Mouse (Mus musculus): Measurements from ENCODE around the gene Ptk6. TPM values are rescaled to one million over a fixed set of nuclear protein-coding genes. Genes with fewer than 3 reads are reported as not detected.
A peak's percentile ranks its signal among the peaks of the same experiment; 100 is the strongest.

The Ptk6 gene
- polyA plus RNA-seq (2014; fragmentation: Nextera tagmentation; extraction: Ambion mirVana), result not detected in 2 replicates

DNA sequence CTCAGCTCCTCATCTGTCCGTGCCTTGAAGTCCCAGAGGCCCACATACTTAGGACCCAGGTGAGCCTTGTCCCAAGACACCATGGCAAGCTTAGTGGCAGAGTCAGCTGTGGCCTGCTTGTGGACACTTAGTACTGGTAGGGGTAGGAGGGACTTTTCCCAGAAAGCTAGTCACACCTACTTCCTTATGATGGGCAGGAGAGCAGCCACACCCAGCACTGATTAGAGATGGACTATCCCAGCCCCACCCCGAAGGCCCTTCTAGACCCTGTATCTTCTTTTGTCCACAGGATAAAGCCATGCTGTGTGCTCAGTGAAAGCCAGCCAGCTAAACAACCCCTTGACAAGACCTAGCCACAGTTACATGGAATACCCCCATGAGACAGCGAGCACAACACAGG, at the start of gene Ptk6:
Gene Ptk6, minus strand, starts transcription at position 368 of the 400 bp plus-strand sequence.
- H3K27ac ChIP-seq (ENCODE audit: low read depth, low read length), result no peak within 1 kb of the TSS
- no peak within 1 kb of the TSS for H3K9ac ChIP-seq (ENCODE audit: low read depth, low read length)
- 79% methylated on average over 3 of the region's 3 CpGs for WGBS
- H3K9me3 ChIP-seq (ENCODE audit: control insufficient read depth, low read length), result no peaks in the 10 kb centered on the region
- DNase-seq (ENCODE audit: low spot score) (no peak), ATAC-seq (replicated peaks; ENCODE audit: low FRiP score) (no peak)
- H3K4me3 ChIP-seq (ENCODE audit: low read depth, low read length), result no peak within 1 kb of the TSS
- no peak within 1 kb of the TSS for H3K4me2 ChIP-seq
- peaks cover 4% of the 10 kb centered on the region for H3K27me3 ChIP-seq (replicated peaks; ENCODE audit: control insufficient read depth, insufficient read depth, low read length)
- H3K36me3 ChIP-seq (ENCODE audit: control insufficient read depth, insufficient read depth, low read length), result no peaks in the 10 kb centered on the region
- H3K4me1 ChIP-seq (replicated peaks; ENCODE audit: control insufficient read depth, insufficient read depth, low read length), result peaks cover 9% of the 10 kb centered on the region

DNA sequence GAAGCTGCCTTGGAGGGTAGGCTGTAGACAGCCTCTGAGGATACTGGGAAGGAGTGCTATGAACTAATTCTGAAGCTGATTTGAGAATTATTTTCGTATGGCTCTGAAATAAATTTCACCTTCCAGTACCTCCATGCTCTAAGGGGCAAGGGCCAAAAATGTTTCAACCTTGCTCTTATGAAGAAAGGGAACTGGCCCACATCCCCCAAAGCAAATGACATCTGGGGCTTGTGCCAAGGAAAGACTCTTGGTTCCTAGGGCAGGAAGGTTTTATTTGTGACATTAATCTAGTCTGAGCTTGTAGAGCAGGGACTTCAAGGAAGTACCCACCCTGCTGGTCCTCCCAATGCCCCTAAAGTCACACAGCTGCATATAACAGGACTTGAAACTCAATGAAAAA, 49.3 kb upstream of the Ptk6 start:
- no peak overlapping the region for H3K4me2 ChIP-seq
- H3K9ac ChIP-seq (ENCODE audit: low read depth, low read length), result no peak overlapping the region
- H3K9me3 ChIP-seq (ENCODE audit: control insufficient read depth, low read length), result no peaks in the 10 kb centered on the region
- DNase-seq (ENCODE audit: low spot score) (no peak), ATAC-seq (replicated peaks; ENCODE audit: low FRiP score) (no peak)
- H3K27ac ChIP-seq (ENCODE audit: low read depth, low read length), result no peak overlapping the region
- H3K4me1 ChIP-seq (replicated peaks; ENCODE audit: control insufficient read depth, insufficient read depth, low read length), result no peaks in the 10 kb centered on the region
- peaks cover 29% of the 10 kb centered on the region for H3K36me3 ChIP-seq (ENCODE audit: control insufficient read depth, insufficient read depth, low read length)
- H3K4me3 ChIP-seq (ENCODE audit: low read depth, low read length), result no peak overlapping the region
- H3K27me3 ChIP-seq (replicated peaks; ENCODE audit: control insufficient read depth, insufficient read depth, low read length), result no peaks in the 10 kb centered on the region
- 86% methylated on average over 1 of the region's 1 CpGs for WGBS

DNA sequence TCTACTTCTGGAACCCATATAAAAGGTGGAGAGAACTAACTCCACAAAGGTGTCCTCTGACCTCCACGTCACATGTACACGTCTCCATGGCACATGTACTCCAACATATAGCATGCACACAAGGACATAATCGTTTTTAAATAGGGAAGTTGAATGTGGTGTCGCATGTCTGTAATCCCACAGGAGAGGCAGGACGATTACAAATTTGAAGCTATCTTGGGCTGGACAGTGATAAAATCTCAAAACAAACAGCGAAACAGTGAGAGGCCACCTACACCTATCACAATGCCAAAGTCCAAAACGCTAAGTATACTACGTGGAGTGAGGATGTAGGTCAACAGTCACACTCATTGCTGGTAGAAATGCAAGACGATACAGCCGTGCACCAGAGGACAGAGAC, 46.6 kb upstream of the Ptk6 start:
- Histone ChIP-seq H3K36me3 (ENCODE audit: control insufficient read depth, insufficient read depth, low read length) (peaks cover 16% of the 10 kb centered on the region), H3K27ac (ENCODE audit: low read depth, low read length) (no peak overlapping the region), H3K27me3 (replicated peaks; ENCODE audit: control insufficient read depth, insufficient read depth, low read length) (no peaks in the 10 kb centered on the region), H3K9me3 (ENCODE audit: control insufficient read depth, low read length) (no peaks in the 10 kb centered on the region), H3K4me1 (replicated peaks; ENCODE audit: control insufficient read depth, insufficient read depth, low read length) (no peaks in the 10 kb centered on the region), H3K9ac (ENCODE audit: low read depth, low read length) (no peak overlapping the region), H3K4me2 (0 out of 2 replicates have a peak overlapping the region, but pooled peaks have one; percentile 4), H3K4me3 (ENCODE audit: low read depth, low read length) (no peak overlapping the region)
- no peak for DNase-seq (ENCODE audit: low spot score)
- WGBS, result 74% methylated on average over 10 of the region's 10 CpGs
- ATAC-seq (replicated peaks; ENCODE audit: low FRiP score), result 0 out of 2 replicates have a peak, but pooled peaks have one; percentile 29

DNA sequence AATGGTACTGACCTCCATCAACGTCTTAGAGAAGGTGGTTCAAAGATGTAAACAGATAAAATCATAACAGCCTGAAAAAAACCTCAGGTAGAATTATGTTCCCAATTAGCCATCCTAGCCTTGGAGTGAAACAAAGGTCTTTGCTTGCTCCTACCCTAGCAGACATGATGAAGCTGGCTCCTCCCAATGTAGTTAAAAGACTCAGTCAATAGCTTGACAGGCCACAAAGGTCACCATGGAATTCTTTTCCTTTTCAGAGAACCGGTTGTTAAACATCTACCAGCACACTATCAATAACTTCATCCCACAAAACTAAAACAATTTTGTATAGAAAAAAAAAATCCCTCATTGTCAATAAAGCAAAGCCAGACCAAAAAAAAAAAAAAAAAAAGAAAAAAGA, 42.4 kb upstream of the Ptk6 start:
- Histone ChIP-seq H3K27me3 (replicated peaks; ENCODE audit: control insufficient read depth, insufficient read depth, low read length) (no peaks in the 10 kb centered on the region), H3K9me3 (ENCODE audit: control insufficient read depth, low read length) (no peaks in the 10 kb centered on the region), H3K27ac (ENCODE audit: low read depth, low read length) (no peak overlapping the region), H3K4me3 (ENCODE audit: low read depth, low read length) (no peak overlapping the region), H3K36me3 (ENCODE audit: control insufficient read depth, insufficient read depth, low read length) (no peaks in the 10 kb centered on the region), H3K9ac (ENCODE audit: low read depth, low read length) (no peak overlapping the region), H3K4me1 (replicated peaks; ENCODE audit: control insufficient read depth, insufficient read depth, low read length) (peaks cover 9% of the 10 kb centered on the region), H3K4me2 (no peak overlapping the region)
- ATAC-seq (replicated peaks; ENCODE audit: low FRiP score) (no peak), DNase-seq (ENCODE audit: low spot score) (no peak)
- 35% methylated on average over 2 of the region's 2 CpGs for WGBS

DNA sequence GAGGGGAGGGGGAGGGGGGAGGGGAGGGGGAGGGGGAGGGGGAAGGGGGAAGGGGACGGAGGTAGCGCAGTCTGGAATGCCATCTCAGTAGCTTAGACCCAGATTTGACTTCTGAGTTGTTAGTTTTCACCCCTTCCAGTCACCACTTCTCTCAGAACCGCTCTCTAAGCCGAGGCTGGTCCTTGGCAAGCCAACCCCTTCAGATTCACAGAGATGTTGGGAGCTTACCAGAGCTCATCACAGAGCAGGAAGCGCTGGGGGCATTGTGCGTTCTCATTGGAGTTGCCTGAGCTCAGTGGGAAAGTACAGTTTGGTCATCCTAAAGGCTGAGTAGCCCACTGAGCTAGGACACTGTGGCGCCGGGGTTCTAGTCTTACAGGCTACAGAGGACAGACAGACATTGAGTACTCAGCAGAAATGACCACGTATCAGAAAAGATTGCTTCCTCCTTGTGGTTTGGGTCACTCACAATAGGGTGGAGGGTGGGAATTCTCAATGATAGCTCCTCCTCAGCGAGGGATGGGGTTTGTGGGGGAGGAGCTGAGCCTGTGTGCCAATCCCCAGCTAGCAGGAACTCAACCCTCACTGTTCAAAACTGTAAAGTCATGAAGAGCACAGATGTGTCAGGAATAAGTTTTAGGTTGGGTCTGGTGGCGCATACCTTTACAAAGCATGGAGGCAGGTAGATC, 41.3 kb upstream of the Ptk6 start:
- no peaks in the 10 kb centered on the region for H3K9me3 ChIP-seq (ENCODE audit: control insufficient read depth, low read length)
- DNase-seq (ENCODE audit: low spot score) (no peak), ATAC-seq (replicated peaks; ENCODE audit: low FRiP score) (peak; percentile 46; the same call in 1 of the 2 replicates)
- H3K36me3 ChIP-seq (ENCODE audit: control insufficient read depth, insufficient read depth, low read length), result no peaks in the 10 kb centered on the region
- no peak overlapping the region; the same call in 1 of the 2 replicates for H3K9ac ChIP-seq (ENCODE audit: low read depth, low read length)
- H3K4me2 ChIP-seq, result peak overlapping the region; percentile 43
- 0 out of 2 replicates have a peak overlapping the region, but pooled peaks have one; percentile 25 for H3K27ac ChIP-seq (ENCODE audit: low read depth, low read length)
- H3K4me1 ChIP-seq (replicated peaks; ENCODE audit: control insufficient read depth, insufficient read depth, low read length), result peaks cover 9% of the 10 kb centered on the region
- 21% methylated on average over 11 of the region's 11 CpGs for WGBS
- H3K4me3 ChIP-seq (ENCODE audit: low read depth, low read length), result 0 out of 2 replicates have a peak overlapping the region, but pooled peaks have one; percentile 17
- H3K27me3 ChIP-seq (replicated peaks; ENCODE audit: control insufficient read depth, insufficient read depth, low read length), result no peaks in the 10 kb centered on the region

GRCm38 (mm10) chr2:181242314-181242665, 39.7 kb upstream of the Ptk6 start:
- peak overlapping the region; percentile 69 for H3K4me3 ChIP-seq (ENCODE audit: low read depth, low read length)
- H3K9ac ChIP-seq (ENCODE audit: low read depth, low read length), result peak overlapping the region; percentile 80; the same call in 1 of the 2 replicates
- no peak overlapping the region for H3K27ac ChIP-seq (ENCODE audit: low read depth, low read length)
- no peaks in the 10 kb centered on the region for H3K27me3 ChIP-seq (replicated peaks; ENCODE audit: control insufficient read depth, insufficient read depth, low read length)
- no peaks in the 10 kb centered on the region for H3K36me3 ChIP-seq (ENCODE audit: control insufficient read depth, insufficient read depth, low read length)
- peaks cover 9% of the 10 kb centered on the region for H3K4me1 ChIP-seq (replicated peaks; ENCODE audit: control insufficient read depth, insufficient read depth, low read length)
- peak; percentile 15; the same call in 1 of the 2 replicates for ATAC-seq (replicated peaks; ENCODE audit: low FRiP score)
- no peaks in the 10 kb centered on the region for H3K9me3 ChIP-seq (ENCODE audit: control insufficient read depth, low read length)
- H3K4me2 ChIP-seq, result peak overlapping the region; percentile 81
- no peak for DNase-seq (ENCODE audit: low spot score)
- 62% methylated on average over 3 of the region's 3 CpGs for WGBS

- WGBS, result 9% methylated on average over 16 of the region's 16 CpGs
- Histone ChIP-seq H3K36me3 (ENCODE audit: control insufficient read depth, insufficient read depth, low read length) (no peaks in the 10 kb centered on the region), H3K4me3 (ENCODE audit: low read depth, low read length) (peak within 1 kb of the TSS; percentile 69), H3K27ac (ENCODE audit: low read depth, low read length) (no peak within 1 kb of the TSS), H3K4me2 (peak within 1 kb of the TSS; percentile 81), H3K4me1 (replicated peaks; ENCODE audit: control insufficient read depth, insufficient read depth, low read length) (peaks cover 9% of the 10 kb centered on the region), H3K27me3 (replicated peaks; ENCODE audit: control insufficient read depth, insufficient read depth, low read length) (no peaks in the 10 kb centered on the region), H3K9ac (ENCODE audit: low read depth, low read length) (peak within 1 kb of the TSS; percentile 80), H3K9me3 (ENCODE audit: control insufficient read depth, low read length) (no peaks in the 10 kb centered on the region)
- ATAC-seq (replicated peaks; ENCODE audit: low FRiP score) (peak; percentile 83), DNase-seq (ENCODE audit: low spot score) (peak; percentile 64)
Observed at GRCm38 (mm10) chr2:181241602-181242313, 39.2 kb upstream of the Ptk6 start, which contains the start of gene Helz2. TSS of gene Helz2 (minus strand) at chr2:181242027.

GRCm38 (mm10) chr2:181240806-181241440, 38.3 kb upstream of the Ptk6 start:
- no peak overlapping the region for H3K27ac ChIP-seq (ENCODE audit: low read depth, low read length)
- H3K27me3 ChIP-seq (replicated peaks; ENCODE audit: control insufficient read depth, insufficient read depth, low read length), result no peaks in the 10 kb centered on the region
- peak overlapping the region; percentile 81 for H3K4me2 ChIP-seq
- no peak for ATAC-seq (replicated peaks; ENCODE audit: low FRiP score)
- 85% methylated on average over 13 of the region's 13 CpGs for WGBS
- H3K4me3 ChIP-seq (ENCODE audit: low read depth, low read length), result peak overlapping the region; percentile 69
- H3K4me1 ChIP-seq (replicated peaks; ENCODE audit: control insufficient read depth, insufficient read depth, low read length), result peaks cover 9% of the 10 kb centered on the region
- no peaks in the 10 kb centered on the region for H3K36me3 ChIP-seq (ENCODE audit: control insufficient read depth, insufficient read depth, low read length)
- no peak overlapping the region; the same call in 1 of the 2 replicates for H3K9ac ChIP-seq (ENCODE audit: low read depth, low read length)
- no peaks in the 10 kb centered on the region for H3K9me3 ChIP-seq (ENCODE audit: control insufficient read depth, low read length)
- no peak for DNase-seq (ENCODE audit: low spot score)
